Mouse (Mus musculus) bone marrow macrophage, adult 2 months (primary cell): ENCODE measurements around the gene March10.

Source experiments
- CTCF ChIP-seq: IDR thresholded peaks from 2 replicates; pipeline ENCODE4 v1.5.1; 2012; ENCODE audit warnings: low read depth, mild to moderate bottlenecking, low read length, moderate library complexity
- POLR2A ChIP-seq: IDR thresholded peaks from 2 replicates; pipeline ENCODE4 v1.6.1; 2012; ENCODE audit warnings: mild to moderate bottlenecking, low read depth, low read length, borderline replicate concordance

GRCm38 (mm10) chr11:105456497-105456907 is at the start of gene March10:
- TF ChIP-seq CTCF (no peak), POLR2A (no peak)
